Mouse (Mus musculus): ENCODE data around the gene Hist1h1d. TPM values are rescaled to one million over a fixed set of nuclear protein-coding genes. Genes with fewer than 3 reads are reported as not detected.

Gene Hist1h1d
- polyA plus RNA-seq, 1 experiment = 0.04 TPM

GRCm38 (mm10) chr13:23516822-23517602 lies 36.0 kb upstream of the Hist1h1d start:
- no peaks in the 10 kb centered on the region for H3K4me1 ChIP-seq (ENCODE audit: control insufficient read depth, insufficient read depth, low read length)
- no peak for TF ChIP-seq POLR2A (IDR thresholded peaks at IDR 0.05; ENCODE audit: extremely low read depth, insufficient read depth, low read length)
- TF ChIP-seq CTCF (IDR thresholded peaks at IDR 0.05; ENCODE audit: extremely low read depth, insufficient read depth, low read length) = no peak
- H3K4me3 ChIP-seq (ENCODE audit: insufficient read depth, low read length) = peak overlapping the region; percentile 62
- H3K27ac ChIP-seq (ENCODE audit: insufficient read depth, low read length) = no peak overlapping the region

GRCm38 (mm10) chr13:23517603-23518294 lies 35.3 kb upstream of the Hist1h1d start:
- no peak for TF ChIP-seq CTCF (IDR thresholded peaks at IDR 0.05; ENCODE audit: extremely low read depth, insufficient read depth, low read length)
- no peak for TF ChIP-seq POLR2A (IDR thresholded peaks at IDR 0.05; ENCODE audit: extremely low read depth, insufficient read depth, low read length)
- Histone ChIP-seq H3K27ac (ENCODE audit: insufficient read depth, low read length) (no peak overlapping the region), H3K4me1 (ENCODE audit: control insufficient read depth, insufficient read depth, low read length) (no peaks in the 10 kb centered on the region), H3K4me3 (ENCODE audit: insufficient read depth, low read length) (peak overlapping the region; percentile 62)

- no peak overlapping the region for H3K27ac ChIP-seq (ENCODE audit: insufficient read depth, low read length)
- H3K4me1 ChIP-seq (ENCODE audit: control insufficient read depth, insufficient read depth, low read length) = no peaks in the 10 kb centered on the region
- TF ChIP-seq POLR2A (IDR thresholded peaks at IDR 0.05; ENCODE audit: extremely low read depth, insufficient read depth, low read length) (no peak), CTCF (IDR thresholded peaks at IDR 0.05; ENCODE audit: extremely low read depth, insufficient read depth, low read length) (no peak)
- peak overlapping the region; percentile 62; the same call in 1 of the 2 replicates for H3K4me3 ChIP-seq (ENCODE audit: insufficient read depth, low read length)
Measured at GRCm38 (mm10) chr13:23518295-23518603, 34.8 kb upstream of the Hist1h1d start.

GRCm38 (mm10) chr13:23518885-23519284 lies 34.2 kb upstream of the Hist1h1d start:
- H3K4me3 ChIP-seq (ENCODE audit: insufficient read depth, low read length) = peak overlapping the region; percentile 20; the same call in 1 of the 2 replicates
- H3K27ac ChIP-seq (ENCODE audit: insufficient read depth, low read length) = no peak overlapping the region
- no peaks in the 10 kb centered on the region for H3K4me1 ChIP-seq (ENCODE audit: control insufficient read depth, insufficient read depth, low read length)
- TF ChIP-seq POLR2A (IDR thresholded peaks at IDR 0.05; ENCODE audit: extremely low read depth, insufficient read depth, low read length) (no peak), CTCF (IDR thresholded peaks at IDR 0.05; ENCODE audit: extremely low read depth, insufficient read depth, low read length) (no peak)

GRCm38 (mm10) chr13:23519416-23519815 lies 33.6 kb upstream of the Hist1h1d start:
- TF ChIP-seq CTCF (IDR thresholded peaks at IDR 0.05; ENCODE audit: extremely low read depth, insufficient read depth, low read length) (no peak), POLR2A (IDR thresholded peaks at IDR 0.05; ENCODE audit: extremely low read depth, insufficient read depth, low read length) (no peak)
- Histone ChIP-seq H3K4me3 (ENCODE audit: insufficient read depth, low read length) (peak overlapping the region; percentile 14; the same call in 1 of the 2 replicates), H3K27ac (ENCODE audit: insufficient read depth, low read length) (no peak overlapping the region), H3K4me1 (ENCODE audit: control insufficient read depth, insufficient read depth, low read length) (no peaks in the 10 kb centered on the region)

- Histone ChIP-seq H3K4me3 (ENCODE audit: insufficient read depth, low read length) (no peak overlapping the region), H3K4me1 (ENCODE audit: control insufficient read depth, insufficient read depth, low read length) (no peaks in the 10 kb centered on the region), H3K27ac (ENCODE audit: insufficient read depth, low read length) (no peak overlapping the region)
- TF ChIP-seq CTCF (IDR thresholded peaks at IDR 0.05; ENCODE audit: extremely low read depth, insufficient read depth, low read length) = no peak
- no peak for TF ChIP-seq POLR2A (IDR thresholded peaks at IDR 0.05; ENCODE audit: extremely low read depth, insufficient read depth, low read length)
Measured at GRCm38 (mm10) chr13:23521703-23522102, 31.4 kb upstream of the Hist1h1d start.

- H3K4me1 ChIP-seq (ENCODE audit: control insufficient read depth, insufficient read depth, low read length) = no peaks in the 10 kb centered on the region
- no peak overlapping the region for H3K4me3 ChIP-seq (ENCODE audit: insufficient read depth, low read length)
- TF ChIP-seq POLR2A (IDR thresholded peaks at IDR 0.05; ENCODE audit: extremely low read depth, insufficient read depth, low read length) (no peak), CTCF (IDR thresholded peaks at IDR 0.05; ENCODE audit: extremely low read depth, insufficient read depth, low read length) (no peak)
- H3K27ac ChIP-seq (ENCODE audit: insufficient read depth, low read length) = no peak overlapping the region
Measured at GRCm38 (mm10) chr13:23523976-23524375, 29.1 kb upstream of the Hist1h1d start.

- TF ChIP-seq CTCF (IDR thresholded peaks at IDR 0.05; ENCODE audit: extremely low read depth, insufficient read depth, low read length) (peak; percentile 93), POLR2A (IDR thresholded peaks at IDR 0.05; ENCODE audit: extremely low read depth, insufficient read depth, low read length) (no peak)
- no peak overlapping the region for H3K4me3 ChIP-seq (ENCODE audit: insufficient read depth, low read length)
- H3K27ac ChIP-seq (ENCODE audit: insufficient read depth, low read length) = no peak overlapping the region
- H3K4me1 ChIP-seq (ENCODE audit: control insufficient read depth, insufficient read depth, low read length) = no peaks in the 10 kb centered on the region
Measured at GRCm38 (mm10) chr13:23524654-23525053, 28.4 kb upstream of the Hist1h1d start.

GRCm38 (mm10) chr13:23525901-23526300 lies 27.2 kb upstream of the Hist1h1d start:
- TF ChIP-seq POLR2A (IDR thresholded peaks at IDR 0.05; ENCODE audit: extremely low read depth, insufficient read depth, low read length) (no peak), CTCF (IDR thresholded peaks at IDR 0.05; ENCODE audit: extremely low read depth, insufficient read depth, low read length) (no peak)

GRCm38 (mm10) chr13:23526312-23526711 lies 26.8 kb upstream of the Hist1h1d start:
- Histone ChIP-seq H3K4me1 (ENCODE audit: control insufficient read depth, insufficient read depth, low read length) (no peaks in the 10 kb centered on the region), H3K27ac (ENCODE audit: insufficient read depth, low read length) (no peak overlapping the region), H3K4me3 (ENCODE audit: insufficient read depth, low read length) (peak overlapping the region; percentile 2)
- no peak for TF ChIP-seq POLR2A (IDR thresholded peaks at IDR 0.05; ENCODE audit: extremely low read depth, insufficient read depth, low read length)
- TF ChIP-seq CTCF (IDR thresholded peaks at IDR 0.05; ENCODE audit: extremely low read depth, insufficient read depth, low read length) = no peak

More at GRCm38 (mm10) chr13:23525901-23526300, 27.2 kb upstream of the Hist1h1d start:
- H3K4me1 ChIP-seq (ENCODE audit: control insufficient read depth, insufficient read depth, low read length) = no peaks in the 10 kb centered on the region
- H3K27ac ChIP-seq (ENCODE audit: insufficient read depth, low read length) = no peak overlapping the region
- H3K4me3 ChIP-seq (ENCODE audit: insufficient read depth, low read length) = peak overlapping the region; percentile 2; the same call in 1 of the 2 replicates

Data from cortical plate, adult 2 months (tissue).